Mouse (Mus musculus): ENCODE results near the gene Sgk1. TPM values are rescaled to one million over a fixed set of nuclear protein-coding genes. Genes with fewer than 3 reads are reported as not detected.

The Sgk1 gene
- polyA plus RNA-seq, 1 experiment from 2014 or later, result 27.4 TPM

DNA sequence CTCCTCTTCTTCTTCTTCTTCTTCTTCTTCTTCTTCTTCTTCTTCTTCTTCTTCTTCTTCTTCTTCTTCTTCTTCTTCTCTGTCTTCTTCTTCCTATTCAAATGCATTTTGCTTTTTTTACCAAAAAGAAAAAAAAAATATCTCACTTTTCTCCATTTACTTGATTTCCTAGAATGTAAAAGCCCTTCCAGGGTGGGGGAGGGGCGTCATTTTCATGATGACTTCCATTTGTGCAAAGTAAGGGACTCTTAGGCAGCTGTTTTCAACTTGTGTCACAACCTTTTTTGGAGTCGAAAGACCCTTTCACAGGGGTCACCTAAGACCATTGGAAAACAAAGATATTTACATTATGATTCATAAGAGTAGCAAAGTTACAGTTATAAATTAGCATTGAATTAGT is 22.2 kb downstream of the Sgk1 start:
- Histone ChIP-seq H3K27ac (replicated peaks; ENCODE audit: low read depth, low read length) (no peak overlapping the region), H3K36me3 (ENCODE audit: control insufficient read depth, insufficient read depth, low read length) (no peaks in the 10 kb centered on the region), H3K9ac (ENCODE audit: low read length) (no peak overlapping the region), H3K4me3 (ENCODE audit: low read depth, low read length) (no peak overlapping the region), H3K27me3 (ENCODE audit: control insufficient read depth, insufficient read depth, low read length) (no peaks in the 10 kb centered on the region), H3K4me1 (ENCODE audit: control insufficient read depth, insufficient read depth, low read length) (no peaks in the 10 kb centered on the region), H3K4me2 (ENCODE audit: low read depth, severe bottlenecking) (no peak overlapping the region), H3K9me3 (ENCODE audit: control insufficient read depth, low read length) (no peaks in the 10 kb centered on the region)
- ATAC-seq (ENCODE audit: insufficient number of reproducible peaks, low FRiP score, low TSS enrichment, low read depth) (no peak), DNase-seq (ENCODE audit: low spot score) (no peak)
- 65% methylated on average over 2 of the region's 2 CpGs for WGBS

DNA sequence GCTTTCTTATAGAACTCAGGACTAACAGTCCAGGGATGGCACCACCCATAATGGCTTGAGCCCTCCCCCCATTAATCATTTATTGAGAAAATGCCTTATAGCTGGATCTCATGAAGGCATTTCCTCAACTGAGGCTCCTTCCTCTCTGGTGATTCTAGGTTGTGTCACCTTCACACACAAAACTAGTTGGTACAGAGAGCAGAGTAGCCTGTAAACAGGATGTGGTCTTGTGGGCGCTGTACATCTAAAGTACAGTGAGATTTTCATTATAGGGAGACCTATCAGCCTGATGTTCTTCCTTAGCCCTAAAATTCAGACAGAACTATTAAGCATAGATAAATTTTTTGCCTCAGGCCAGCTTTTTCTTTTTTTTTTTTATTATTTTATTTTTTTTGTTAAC is 23.6 kb downstream of the Sgk1 start:
- Histone ChIP-seq H3K27me3 (ENCODE audit: control insufficient read depth, insufficient read depth, low read length) (no peaks in the 10 kb centered on the region), H3K36me3 (ENCODE audit: control insufficient read depth, insufficient read depth, low read length) (no peaks in the 10 kb centered on the region), H3K4me1 (ENCODE audit: control insufficient read depth, insufficient read depth, low read length) (no peaks in the 10 kb centered on the region), H3K4me2 (ENCODE audit: low read depth, severe bottlenecking) (no peak overlapping the region), H3K9ac (ENCODE audit: low read length) (no peak overlapping the region), H3K9me3 (ENCODE audit: control insufficient read depth, low read length) (no peaks in the 10 kb centered on the region), H3K27ac (replicated peaks; ENCODE audit: low read depth, low read length) (no peak overlapping the region), H3K4me3 (ENCODE audit: low read depth, low read length) (no peak overlapping the region)
- WGBS, result 97% methylated on average over 1 of the region's 1 CpGs
- no peak for DNase-seq (ENCODE audit: low spot score)
- ATAC-seq (ENCODE audit: insufficient number of reproducible peaks, low FRiP score, low TSS enrichment, low read depth), result no peak

DNA sequence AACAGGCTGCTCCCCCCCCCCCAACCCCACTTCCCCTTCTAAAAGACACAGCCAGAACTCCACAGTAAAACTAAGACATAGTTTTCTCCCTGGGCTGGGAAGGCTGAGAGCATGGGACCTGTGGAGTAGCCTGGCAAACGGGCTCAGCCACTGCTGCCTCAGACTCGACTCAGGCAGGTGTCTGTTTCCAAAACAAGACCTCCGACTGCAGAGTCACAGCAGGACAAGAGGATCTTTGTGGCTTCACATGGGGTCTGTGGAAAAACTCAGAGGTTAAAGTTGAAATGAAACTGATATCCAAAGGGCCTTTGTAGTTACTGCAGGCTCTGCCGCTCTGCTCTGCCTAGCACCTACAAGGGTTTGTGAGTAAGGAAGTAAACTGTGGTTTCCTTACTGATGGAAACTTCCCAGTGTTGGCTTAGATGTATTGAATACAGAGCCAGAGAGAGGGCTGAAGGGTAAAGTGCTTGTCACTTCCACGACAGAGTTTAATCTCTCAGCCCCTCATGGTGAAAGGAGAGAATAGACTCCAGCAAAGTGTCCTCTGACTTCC is 25.0 kb downstream of the Sgk1 start:
- H3K9ac ChIP-seq (ENCODE audit: low read length), result no peak overlapping the region
- H3K9me3 ChIP-seq (ENCODE audit: control insufficient read depth, low read length), result no peaks in the 10 kb centered on the region
- H3K27me3 ChIP-seq (ENCODE audit: control insufficient read depth, insufficient read depth, low read length), result no peaks in the 10 kb centered on the region
- no peaks in the 10 kb centered on the region for H3K4me1 ChIP-seq (ENCODE audit: control insufficient read depth, insufficient read depth, low read length)
- DNase-seq (ENCODE audit: low spot score) (no peak), ATAC-seq (ENCODE audit: insufficient number of reproducible peaks, low FRiP score, low TSS enrichment, low read depth) (no peak)
- no peak overlapping the region for H3K27ac ChIP-seq (replicated peaks; ENCODE audit: low read depth, low read length)
- 38% methylated on average over 5 of the region's 5 CpGs for WGBS
- H3K4me2 ChIP-seq (ENCODE audit: low read depth, severe bottlenecking), result no peak overlapping the region
- H3K36me3 ChIP-seq (ENCODE audit: control insufficient read depth, insufficient read depth, low read length), result no peaks in the 10 kb centered on the region
- no peak overlapping the region for H3K4me3 ChIP-seq (ENCODE audit: low read depth, low read length)

DNA sequence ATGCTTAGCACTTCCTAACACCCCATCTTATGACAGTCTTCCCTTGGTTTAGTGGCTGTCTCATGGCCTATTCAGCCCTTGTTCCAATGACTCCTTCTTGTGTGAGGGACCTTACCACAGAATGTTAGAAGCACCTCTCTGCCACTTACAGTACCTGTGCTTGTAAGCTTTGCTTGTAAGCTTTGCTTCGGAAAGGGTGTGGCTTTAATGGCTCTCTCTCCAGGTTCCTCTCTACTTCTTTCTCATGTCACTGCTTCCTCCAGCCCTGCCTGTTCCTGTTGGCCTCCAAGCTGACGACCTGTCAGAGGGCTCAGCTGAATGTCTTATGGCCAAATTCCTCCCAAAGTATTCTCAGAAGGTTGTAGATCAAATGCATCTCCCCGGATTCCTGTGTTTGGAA is 25.8 kb downstream of the Sgk1 start:
- Histone ChIP-seq H3K4me2 (ENCODE audit: low read depth, severe bottlenecking) (no peak overlapping the region), H3K27ac (replicated peaks; ENCODE audit: low read depth, low read length) (no peak overlapping the region)
- WGBS, result 64% methylated on average over 3 of the region's 3 CpGs

DNA sequence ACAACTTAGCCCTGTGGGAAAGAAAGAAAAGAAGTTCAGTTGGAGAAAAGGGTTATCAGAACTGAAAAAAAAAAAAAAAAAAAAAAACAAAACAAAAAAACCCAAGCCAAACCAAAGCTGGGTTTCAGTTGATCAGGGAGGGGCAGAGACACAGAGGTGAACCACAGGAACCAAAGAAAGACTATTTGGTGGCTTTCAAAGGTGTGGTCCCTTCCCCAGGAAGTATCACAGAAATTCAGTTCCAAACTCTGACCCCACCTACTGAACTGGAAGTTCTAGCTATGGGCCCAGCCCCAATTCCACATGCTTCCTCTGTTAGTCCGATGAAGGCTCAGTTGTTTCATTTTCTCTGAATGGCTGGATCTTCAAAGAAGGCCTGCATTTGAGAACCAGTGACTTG is 26.7 kb downstream of the Sgk1 start:
- DNase-seq (ENCODE audit: low spot score) (no peak), ATAC-seq (ENCODE audit: insufficient number of reproducible peaks, low FRiP score, low TSS enrichment, low read depth) (no peak)
- Histone ChIP-seq H3K36me3 (ENCODE audit: control insufficient read depth, insufficient read depth, low read length) (no peaks in the 10 kb centered on the region), H3K4me2 (ENCODE audit: low read depth, severe bottlenecking) (no peak overlapping the region), H3K27me3 (ENCODE audit: control insufficient read depth, insufficient read depth, low read length) (no peaks in the 10 kb centered on the region), H3K4me3 (ENCODE audit: low read depth, low read length) (no peak overlapping the region), H3K9me3 (ENCODE audit: control insufficient read depth, low read length) (no peaks in the 10 kb centered on the region), H3K9ac (ENCODE audit: low read length) (no peak overlapping the region), H3K27ac (replicated peaks; ENCODE audit: low read depth, low read length) (no peak overlapping the region), H3K4me1 (ENCODE audit: control insufficient read depth, insufficient read depth, low read length) (no peaks in the 10 kb centered on the region)
- WGBS, result 94% methylated on average over 1 of the region's 1 CpGs

More for the DNA sequence above, 25.8 kb downstream of the Sgk1 start:
- no peaks in the 10 kb centered on the region for H3K27me3 ChIP-seq (ENCODE audit: control insufficient read depth, insufficient read depth, low read length)
- H3K36me3 ChIP-seq (ENCODE audit: control insufficient read depth, insufficient read depth, low read length), result no peaks in the 10 kb centered on the region
- no peaks in the 10 kb centered on the region for H3K4me1 ChIP-seq (ENCODE audit: control insufficient read depth, insufficient read depth, low read length)
- H3K4me3 ChIP-seq (ENCODE audit: low read depth, low read length), result no peak overlapping the region
- DNase-seq (ENCODE audit: low spot score), result no peak
- no peak for ATAC-seq (ENCODE audit: insufficient number of reproducible peaks, low FRiP score, low TSS enrichment, low read depth)
- no peaks in the 10 kb centered on the region for H3K9me3 ChIP-seq (ENCODE audit: control insufficient read depth, low read length)
- H3K9ac ChIP-seq (ENCODE audit: low read length), result no peak overlapping the region

DNA sequence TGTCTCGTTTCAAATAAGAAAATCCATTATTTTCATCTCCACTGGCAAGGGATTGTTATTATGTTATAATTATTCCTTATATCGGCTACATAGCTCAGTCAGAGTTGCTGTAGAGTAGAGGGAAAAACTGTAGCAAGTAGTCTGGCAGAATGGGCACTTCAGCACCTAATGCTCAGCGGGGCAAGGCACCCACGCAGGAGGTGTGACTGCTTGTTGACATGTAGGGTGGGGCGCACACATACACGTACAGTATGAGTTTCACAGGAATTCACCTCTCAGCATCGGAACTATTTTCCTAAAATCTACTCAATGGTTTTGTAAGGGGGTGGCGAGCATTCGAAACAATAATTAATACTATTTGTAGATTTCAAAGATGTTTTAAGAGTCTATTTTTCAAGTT is 28.4 kb downstream of the Sgk1 start:
- no peak overlapping the region for H3K9ac ChIP-seq (ENCODE audit: low read length)
- no peaks in the 10 kb centered on the region for H3K36me3 ChIP-seq (ENCODE audit: control insufficient read depth, insufficient read depth, low read length)
- no peak overlapping the region for H3K4me3 ChIP-seq (ENCODE audit: low read depth, low read length)
- ATAC-seq (ENCODE audit: insufficient number of reproducible peaks, low FRiP score, low TSS enrichment, low read depth), result no peak
- DNase-seq (ENCODE audit: low spot score), result no peak
- no peak overlapping the region for H3K4me2 ChIP-seq (ENCODE audit: low read depth, severe bottlenecking)
- H3K27me3 ChIP-seq (ENCODE audit: control insufficient read depth, insufficient read depth, low read length), result no peaks in the 10 kb centered on the region
- H3K4me1 ChIP-seq (ENCODE audit: control insufficient read depth, insufficient read depth, low read length), result no peaks in the 10 kb centered on the region
- 93% methylated on average over 9 of the region's 9 CpGs for WGBS
- no peak overlapping the region for H3K27ac ChIP-seq (replicated peaks; ENCODE audit: low read depth, low read length)
- no peaks in the 10 kb centered on the region for H3K9me3 ChIP-seq (ENCODE audit: control insufficient read depth, low read length)

DNA sequence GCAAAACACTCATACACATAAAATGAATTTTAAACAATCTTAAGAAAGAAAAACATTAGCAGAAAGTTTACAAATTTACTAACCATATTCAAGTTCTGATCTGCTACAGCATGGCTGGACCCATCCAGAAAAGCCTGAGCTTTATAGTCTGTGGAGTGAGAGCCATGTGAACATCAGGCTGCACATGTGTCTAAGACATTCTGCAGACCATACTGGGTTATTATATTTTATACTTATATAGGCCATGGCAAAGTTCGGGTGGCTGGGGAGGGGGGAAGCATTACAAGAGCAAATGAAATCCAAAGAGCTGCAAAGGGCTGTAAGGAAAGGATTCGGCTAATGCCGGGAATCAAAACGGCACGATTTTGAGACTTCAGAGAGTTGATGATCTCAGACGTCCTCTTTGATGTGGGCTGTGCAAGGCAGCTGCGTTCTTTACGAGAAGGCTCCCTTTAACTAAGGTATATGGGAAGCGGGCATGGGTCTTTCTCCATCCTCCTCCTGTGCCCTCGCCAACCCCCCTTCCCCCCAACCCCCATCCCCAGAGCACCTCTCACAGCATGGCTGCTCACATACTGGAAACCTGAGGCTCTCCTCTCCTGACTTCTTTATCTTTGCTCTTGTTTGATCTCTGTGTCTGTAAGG is 29.4 kb downstream of the Sgk1 start:
- Histone ChIP-seq H3K4me1 (ENCODE audit: control insufficient read depth, insufficient read depth, low read length) (no peaks in the 10 kb centered on the region), H3K9me3 (ENCODE audit: control insufficient read depth, low read length) (no peaks in the 10 kb centered on the region), H3K4me2 (ENCODE audit: low read depth, severe bottlenecking) (no peak overlapping the region), H3K27me3 (ENCODE audit: control insufficient read depth, insufficient read depth, low read length) (no peaks in the 10 kb centered on the region), H3K36me3 (ENCODE audit: control insufficient read depth, insufficient read depth, low read length) (no peaks in the 10 kb centered on the region), H3K27ac (replicated peaks; ENCODE audit: low read depth, low read length) (no peak overlapping the region), H3K9ac (ENCODE audit: low read length) (no peak overlapping the region), H3K4me3 (ENCODE audit: low read depth, low read length) (no peak overlapping the region)
- ATAC-seq (ENCODE audit: insufficient number of reproducible peaks, low FRiP score, low TSS enrichment, low read depth), result no peak
- 61% methylated on average over 10 of the region's 10 CpGs for WGBS
- no peak for DNase-seq (ENCODE audit: low spot score)

DNA sequence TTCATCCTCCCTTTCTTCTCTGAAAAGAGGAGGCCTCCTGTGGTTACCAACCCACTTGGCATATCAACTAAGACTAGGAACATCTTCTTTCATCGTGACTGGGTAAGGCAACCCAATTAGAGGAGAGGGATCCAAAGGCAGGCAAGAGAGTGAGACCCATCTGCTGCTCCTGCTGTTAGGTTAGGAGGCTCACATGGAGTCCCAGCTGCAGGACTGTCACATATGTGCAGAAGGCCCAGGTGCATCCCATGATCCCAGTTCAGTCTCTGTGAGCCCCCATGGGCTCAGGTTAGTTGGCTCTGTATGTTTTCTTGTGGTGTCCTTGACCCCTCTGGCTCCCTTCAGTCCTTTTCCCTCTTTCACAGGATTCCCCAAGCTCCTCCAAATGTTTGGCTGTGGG is 32.8 kb downstream of the Sgk1 start:
- DNase-seq (ENCODE audit: low spot score), result no peak
- ATAC-seq (ENCODE audit: insufficient number of reproducible peaks, low FRiP score, low TSS enrichment, low read depth), result no peak
- Histone ChIP-seq H3K4me3 (ENCODE audit: low read depth, low read length) (no peak overlapping the region), H3K36me3 (ENCODE audit: control insufficient read depth, insufficient read depth, low read length) (no peaks in the 10 kb centered on the region), H3K4me2 (ENCODE audit: low read depth, severe bottlenecking) (no peak overlapping the region), H3K9ac (ENCODE audit: low read length) (no peak overlapping the region), H3K4me1 (ENCODE audit: control insufficient read depth, insufficient read depth, low read length) (no peaks in the 10 kb centered on the region), H3K9me3 (ENCODE audit: control insufficient read depth, low read length) (no peaks in the 10 kb centered on the region), H3K27ac (replicated peaks; ENCODE audit: low read depth, low read length) (no peak overlapping the region), H3K27me3 (ENCODE audit: control insufficient read depth, insufficient read depth, low read length) (no peaks in the 10 kb centered on the region)
- WGBS, result 25% methylated on average over 1 of the region's 1 CpGs
